Mouse (Mus musculus) urinary bladder, adult 18-20 months (tissue): ENCODE results near the gene Adamtsl4.

Experiments used
- DNase-seq, 2 experiments: peaks; one replicate each; pipeline ENCODE4 v3.0.0; 2022; ENCODE audit warnings: low spot score in 2 of 2, mixed read lengths in 2 of 2

Gene Adamtsl4

GRCm38 (mm10) chr3:95687524-95688421, at the start of gene Adamtsl4:
TSS of gene Adamtsl4 (minus strand) at chr3:95687917.
- DNase-seq = peak; percentile 71 to 75

GRCm38 (mm10) chr3:95735071-95735670, 47.5 kb upstream of the Adamtsl4 start:
- no peak for DNase-seq

- DNase-seq = peak in 1 of 2 experiments; percentile 59
Measured at GRCm38 (mm10) chr3:95734092-95734702, 46.5 kb upstream of the Adamtsl4 start.

- peak in 1 of 2 experiments; percentile 56 for DNase-seq
Measured at GRCm38 (mm10) chr3:95732744-95733521, 45.2 kb upstream of the Adamtsl4 start.

GRCm38 (mm10) chr3:95732297-95732696, 44.6 kb upstream of the Adamtsl4 start:
- DNase-seq = no peak

- DNase-seq = no peak
Measured at GRCm38 (mm10) chr3:95731802-95732201, 44.1 kb upstream of the Adamtsl4 start.

- DNase-seq = no peak
Measured at GRCm38 (mm10) chr3:95730431-95730830, 42.7 kb upstream of the Adamtsl4 start.

- no peak for DNase-seq
Measured at GRCm38 (mm10) chr3:95728906-95729305, 41.2 kb upstream of the Adamtsl4 start.

GRCm38 (mm10) chr3:95726696-95727358, 39.1 kb upstream of the Adamtsl4 start:
- no peak for DNase-seq

- no peak for DNase-seq
Measured at GRCm38 (mm10) chr3:95725863-95726262, 38.1 kb upstream of the Adamtsl4 start.

- DNase-seq = no peak
Measured at GRCm38 (mm10) chr3:95722386-95722785, 34.7 kb upstream of the Adamtsl4 start.

- no peak for DNase-seq
Measured at GRCm38 (mm10) chr3:95718153-95718552, 30.4 kb upstream of the Adamtsl4 start.

- DNase-seq = no peak
Measured at GRCm38 (mm10) chr3:95716075-95716474, 28.4 kb upstream of the Adamtsl4 start.

GRCm38 (mm10) chr3:95709967-95710366, 22.2 kb upstream of the Adamtsl4 start:
- no peak for DNase-seq

- DNase-seq = no peak
Measured at GRCm38 (mm10) chr3:95709044-95709443, 21.3 kb upstream of the Adamtsl4 start.

- no peak for DNase-seq
Measured at GRCm38 (mm10) chr3:95707497-95707896, 19.8 kb upstream of the Adamtsl4 start.

GRCm38 (mm10) chr3:95706273-95706672, 18.6 kb upstream of the Adamtsl4 start:
- no peak for DNase-seq

- no peak for DNase-seq
Measured at GRCm38 (mm10) chr3:95704612-95705011, 16.9 kb upstream of the Adamtsl4 start.

GRCm38 (mm10) chr3:95703276-95703675, 15.6 kb upstream of the Adamtsl4 start:
- DNase-seq = no peak

GRCm38 (mm10) chr3:95701877-95702540, 14.3 kb upstream of the Adamtsl4 start:
- DNase-seq = peak; percentile 63 to 79

GRCm38 (mm10) chr3:95701085-95701484, 13.4 kb upstream of the Adamtsl4 start:
- DNase-seq = no peak
